Mouse (Mus musculus): ENCODE measurements around the gene Npas2.
A peak's percentile ranks its signal among the peaks of the same experiment; 100 is the strongest.

Gene Npas2

DNA sequence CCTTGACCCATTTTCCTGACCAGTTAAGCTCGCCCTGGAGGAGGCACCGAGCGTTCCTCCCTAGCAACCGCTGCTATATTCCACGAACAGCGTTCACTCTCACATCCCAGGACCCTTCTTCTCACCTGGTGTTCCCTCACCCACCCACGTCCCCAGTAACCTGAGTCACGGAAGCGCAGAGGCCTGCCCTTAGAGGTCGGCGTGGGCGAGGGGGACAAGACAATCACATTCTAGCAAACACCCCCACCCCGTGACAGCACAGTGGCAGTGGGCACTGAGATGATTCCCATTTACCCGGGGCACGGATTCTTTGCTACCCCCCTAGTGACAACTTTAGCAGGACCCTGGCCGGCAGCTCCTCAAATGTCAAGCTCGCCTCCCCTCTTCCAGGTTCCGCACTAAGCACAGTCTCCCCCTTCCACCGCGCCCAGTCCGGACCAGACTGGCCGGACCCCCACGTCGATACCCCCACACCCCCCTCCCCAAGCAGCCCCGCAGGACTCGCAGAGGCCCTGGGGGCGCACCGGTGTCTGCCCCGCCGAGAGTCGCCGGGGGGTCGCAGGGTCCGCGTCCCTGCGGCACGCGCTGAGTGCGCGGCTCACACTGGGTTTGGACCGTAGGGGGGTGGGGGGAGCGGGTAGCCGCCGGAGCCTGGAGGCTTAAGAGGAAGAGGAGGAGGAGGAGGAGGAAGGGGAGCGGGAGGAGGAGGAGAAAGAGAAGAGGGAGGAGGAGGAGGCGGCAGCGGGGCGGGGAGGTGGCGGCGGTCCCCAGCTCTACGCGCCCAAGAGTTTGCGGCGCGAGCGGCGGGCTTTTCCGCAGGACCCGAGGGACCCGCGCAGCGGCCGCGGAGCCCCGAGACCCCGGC lies at the start of gene Npas2:
Gene Npas2 (plus strand): TSS at position 735 of the 865 bp plus-strand sequence.
- no peak for DNase-seq

DNA sequence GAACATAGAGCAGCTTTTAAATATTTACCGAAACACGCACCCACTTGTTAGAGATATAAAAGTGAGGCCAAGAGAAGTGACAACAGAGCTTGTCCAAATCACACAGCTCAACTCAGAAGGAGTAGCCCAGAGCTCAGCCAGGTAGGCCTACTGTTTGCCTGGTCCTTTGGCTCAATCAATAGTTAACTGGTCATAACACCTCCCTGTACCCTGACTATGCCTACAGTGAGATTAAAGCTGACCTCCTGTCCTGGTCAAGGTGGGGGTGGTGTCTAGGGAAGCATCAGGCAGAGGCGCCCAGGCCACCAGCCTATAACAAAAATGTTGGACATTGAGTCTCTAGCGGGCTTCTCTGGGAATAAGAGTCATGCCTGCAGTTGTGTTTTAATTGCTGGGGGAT lies 36.8 kb upstream of the Npas2 start:
- no peak for DNase-seq

DNA sequence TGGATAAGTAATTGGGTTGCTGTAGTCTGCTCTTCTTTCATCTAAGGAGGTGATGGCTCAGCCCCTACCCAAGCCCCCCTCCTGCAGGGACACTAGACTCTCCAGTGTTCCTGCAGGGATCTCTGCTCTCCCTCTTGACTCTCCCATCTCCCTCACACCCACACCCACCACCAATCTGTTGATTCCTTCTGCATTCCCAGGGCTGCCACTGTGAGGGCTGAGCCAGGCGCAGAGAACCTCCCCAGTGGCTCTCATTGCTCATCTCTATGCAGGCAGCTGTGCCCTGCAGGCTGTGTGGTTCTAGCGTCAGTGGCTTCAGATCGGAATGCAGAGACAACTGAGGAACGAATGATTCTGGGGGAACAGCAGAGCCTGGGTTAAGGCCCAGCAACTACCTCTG lies 33.4 kb upstream of the Npas2 start:
- DNase-seq = no peak

DNA sequence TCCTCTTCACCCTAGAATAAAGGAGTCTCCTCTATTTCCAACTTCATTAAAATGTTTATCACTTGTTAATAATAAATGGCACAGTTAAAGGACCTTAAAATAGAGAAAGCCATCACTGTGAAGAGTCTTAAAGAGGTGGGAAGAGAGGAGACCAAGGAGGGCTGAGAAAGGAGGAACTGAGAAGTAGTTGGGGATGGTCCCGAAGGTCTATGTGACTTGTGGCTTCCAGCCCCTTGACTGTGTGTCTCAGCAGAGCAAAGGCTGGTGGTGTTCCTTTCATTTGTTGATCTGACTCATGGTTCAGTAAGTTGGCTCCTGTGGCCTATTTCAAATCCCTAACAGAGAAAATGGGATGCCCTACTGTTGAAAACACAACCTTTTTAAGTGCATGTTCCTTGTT lies 30.5 kb upstream of the Npas2 start:
- no peak for DNase-seq

DNA sequence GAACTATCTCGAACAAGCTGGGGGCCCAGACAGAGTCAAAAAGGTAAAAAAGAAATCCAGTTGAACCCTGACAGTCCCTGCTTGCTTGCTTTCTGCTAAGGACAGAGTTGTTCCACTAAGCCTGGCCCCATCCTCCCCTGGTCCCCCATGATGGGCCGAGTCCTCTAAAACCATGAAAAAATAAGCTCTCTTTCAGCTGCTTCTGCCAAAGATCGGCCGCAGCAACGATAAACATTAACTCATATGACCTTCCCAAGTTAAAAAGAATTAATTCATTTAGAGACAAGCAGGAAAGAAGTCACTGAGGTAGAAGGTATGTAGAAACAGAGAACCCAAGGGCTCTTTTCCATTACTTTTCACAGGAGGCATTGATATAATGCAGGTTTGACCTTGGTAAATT lies 16.8 kb upstream of the Npas2 start:
- peak; percentile 53 to 60 for DNase-seq

DNA sequence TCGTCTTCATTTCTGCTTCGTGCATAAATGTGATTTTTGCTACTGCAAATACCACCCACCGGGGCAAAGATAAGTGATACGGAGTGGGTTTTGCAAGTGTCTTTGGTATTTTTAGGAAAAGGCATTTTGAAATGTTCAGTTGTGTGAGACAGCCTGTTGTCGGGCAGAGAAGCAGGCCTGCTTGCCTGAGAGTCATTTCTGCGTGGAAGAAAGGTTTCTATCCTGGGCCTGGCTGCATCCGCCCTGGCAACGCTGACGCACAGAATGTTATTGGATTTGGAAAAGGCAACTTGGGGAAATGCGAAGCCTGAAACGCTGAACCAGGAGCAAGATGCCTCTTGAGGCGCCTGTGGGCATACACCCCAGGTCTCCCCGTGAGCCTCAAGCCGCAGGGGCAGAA lies 16.3 kb upstream of the Npas2 start:
- no peak for DNase-seq

DNA sequence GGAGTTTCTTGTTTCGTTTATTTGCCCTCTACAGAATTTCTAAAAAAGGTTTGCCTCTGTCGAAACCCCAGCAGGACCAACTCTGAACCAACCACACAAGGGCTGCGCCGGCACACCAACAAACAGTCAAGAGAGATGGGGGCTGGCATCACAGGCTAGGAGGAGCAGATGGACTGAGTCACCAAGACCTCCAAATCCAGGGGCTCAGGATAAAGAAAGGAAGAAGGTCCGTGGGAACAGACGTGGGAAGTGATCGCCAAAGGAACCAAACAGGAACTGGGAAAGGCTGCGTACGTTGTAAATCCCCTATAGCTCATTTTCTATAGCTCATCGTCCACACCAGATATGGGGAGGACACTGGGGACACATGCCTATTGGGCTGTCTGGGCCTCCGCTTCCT lies 13.7 kb upstream of the Npas2 start:
- DNase-seq = no peak

DNA sequence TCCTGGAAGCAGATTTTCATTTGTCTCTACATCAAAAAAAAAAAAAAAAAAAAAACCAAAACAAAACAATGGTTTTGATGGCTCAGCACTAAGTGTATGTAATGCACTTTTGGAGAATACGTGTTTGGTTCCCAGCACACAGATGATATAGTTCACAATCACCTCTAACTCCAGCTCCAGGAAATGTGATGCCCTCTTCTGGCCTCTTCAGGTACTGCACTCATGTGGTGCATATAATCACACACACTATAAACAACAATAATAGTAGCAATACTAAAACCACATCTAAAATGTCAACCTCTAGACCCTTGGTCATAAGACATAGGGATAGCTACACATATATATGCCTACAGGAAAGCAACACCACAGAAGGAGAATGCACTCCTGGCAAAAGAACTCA lies 13.0 kb upstream of the Npas2 start:
- no peak for DNase-seq

DNA sequence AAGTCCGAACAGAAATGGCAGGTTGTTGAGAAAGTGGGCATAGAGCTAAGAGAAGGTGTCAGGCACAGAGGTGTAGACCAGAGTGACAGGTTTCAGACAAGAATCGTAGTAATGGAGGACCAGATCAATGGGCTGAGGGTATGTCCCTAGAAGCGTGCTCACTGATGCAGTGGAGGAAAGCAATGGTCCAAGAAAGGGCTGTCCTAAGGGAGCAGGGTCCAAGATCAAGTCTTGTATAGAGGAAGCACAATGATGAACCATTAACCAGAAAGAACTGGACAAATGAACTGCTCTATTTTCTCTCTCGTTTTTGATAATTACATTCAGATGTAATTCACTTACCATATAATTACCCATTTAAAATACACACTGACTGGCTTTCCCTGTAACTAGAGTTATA lies 11.6 kb upstream of the Npas2 start:
- peak; percentile 42 to 47 for DNase-seq

DNA sequence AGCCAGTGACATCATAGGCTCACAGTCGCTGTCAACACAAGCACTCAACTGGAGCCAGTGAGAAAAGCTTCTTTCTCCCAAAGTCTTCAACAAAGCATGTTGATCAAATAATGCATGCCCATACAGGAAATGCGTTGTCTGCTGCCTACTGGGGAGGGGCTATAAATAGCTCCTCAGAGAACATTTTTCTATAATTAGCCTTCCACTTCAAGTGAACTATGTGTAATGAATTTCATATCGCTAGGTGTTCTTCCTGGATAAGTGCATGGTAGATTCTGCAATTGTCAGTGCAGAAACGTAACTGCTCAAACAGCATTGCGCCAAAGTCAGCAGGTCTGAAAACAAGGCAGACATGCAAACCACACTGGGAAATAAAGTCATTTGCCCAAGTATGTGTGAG lies 7.7 kb upstream of the Npas2 start:
- no peak for DNase-seq

DNA sequence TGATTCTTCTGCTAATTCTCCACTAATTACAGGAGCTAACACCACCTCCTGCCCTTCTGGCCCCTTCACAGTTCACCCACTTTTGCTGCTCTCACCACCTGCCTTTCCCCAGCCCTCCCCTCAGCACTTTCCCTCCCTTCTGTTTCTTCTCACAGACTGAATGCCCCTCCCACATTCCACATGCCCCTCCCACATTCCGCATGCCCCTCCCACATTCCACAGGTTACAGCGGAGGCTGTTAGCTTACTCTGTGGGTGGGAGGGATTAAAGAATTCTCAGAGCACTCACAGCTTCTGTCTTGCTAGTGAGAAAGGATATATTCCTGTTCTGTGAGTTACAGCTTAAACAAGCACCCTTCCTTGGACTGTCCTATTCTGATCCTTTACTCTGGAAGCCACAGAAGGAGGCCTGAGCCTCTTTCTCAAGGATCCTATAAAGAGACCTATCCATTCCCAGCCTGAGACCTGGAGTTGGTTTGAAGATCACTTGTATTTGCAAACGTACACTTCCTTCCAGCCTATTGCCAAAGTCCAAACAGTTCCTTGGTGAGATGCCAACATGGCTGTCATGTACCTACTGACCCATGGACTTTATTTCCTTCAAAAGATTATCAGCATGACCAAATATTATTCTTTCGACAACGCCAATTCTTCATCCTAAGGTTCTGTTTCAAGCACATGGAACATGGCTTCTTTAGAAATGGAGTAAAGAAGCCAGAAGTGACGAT lies 6.7 kb upstream of the Npas2 start:
- peak; percentile 75 to 82 for DNase-seq

DNA sequence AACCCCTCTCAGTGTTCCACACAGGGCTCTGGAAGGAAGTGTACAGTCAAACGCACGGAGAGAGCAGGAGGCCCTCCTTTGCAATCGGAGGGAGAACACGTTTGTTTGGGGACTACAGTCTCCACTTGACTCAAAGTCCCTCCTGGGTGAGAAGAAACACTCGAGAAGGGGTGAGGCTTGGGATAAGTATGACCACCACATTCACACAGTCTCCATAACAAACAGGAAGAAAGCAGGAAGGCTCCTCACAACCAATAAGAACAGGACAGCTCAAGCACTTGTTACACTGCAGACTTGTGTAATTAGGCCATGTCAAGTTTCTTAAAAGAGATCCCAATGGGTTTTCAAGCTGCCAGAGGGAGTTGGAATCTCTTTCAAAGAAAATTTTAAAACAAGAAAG lies 2.4 kb upstream of the Npas2 start:
- DNase-seq = no peak

DNA sequence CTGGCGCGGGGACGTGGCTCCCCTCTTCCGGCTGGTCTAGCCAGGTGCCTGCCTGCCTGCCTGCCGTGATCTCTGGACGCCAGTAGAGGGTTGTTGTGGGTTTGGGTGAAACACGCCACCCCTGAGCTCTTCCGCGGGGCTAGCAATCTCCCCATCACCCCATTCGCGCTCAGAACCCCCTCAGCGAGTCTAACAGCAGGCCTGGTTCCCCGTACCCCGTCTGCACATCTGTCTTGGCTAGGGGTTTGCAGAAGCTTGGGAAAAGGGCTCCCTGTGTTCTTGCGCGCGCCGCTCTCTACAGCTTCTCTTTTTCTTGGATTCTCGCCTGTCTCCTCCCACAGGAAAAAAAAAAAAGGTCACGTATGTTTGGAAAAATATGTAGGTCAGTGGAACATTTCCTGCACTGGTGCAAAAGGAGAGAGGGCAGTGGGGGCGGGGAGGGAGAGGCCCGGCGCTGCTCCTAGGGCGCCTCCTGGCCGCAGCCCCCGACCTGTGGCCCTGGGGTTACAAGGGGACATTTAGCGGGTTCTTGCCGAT lies 1.0 kb upstream of the Npas2 start:
- DNase-seq = peak; percentile 85 to 89

DNA sequence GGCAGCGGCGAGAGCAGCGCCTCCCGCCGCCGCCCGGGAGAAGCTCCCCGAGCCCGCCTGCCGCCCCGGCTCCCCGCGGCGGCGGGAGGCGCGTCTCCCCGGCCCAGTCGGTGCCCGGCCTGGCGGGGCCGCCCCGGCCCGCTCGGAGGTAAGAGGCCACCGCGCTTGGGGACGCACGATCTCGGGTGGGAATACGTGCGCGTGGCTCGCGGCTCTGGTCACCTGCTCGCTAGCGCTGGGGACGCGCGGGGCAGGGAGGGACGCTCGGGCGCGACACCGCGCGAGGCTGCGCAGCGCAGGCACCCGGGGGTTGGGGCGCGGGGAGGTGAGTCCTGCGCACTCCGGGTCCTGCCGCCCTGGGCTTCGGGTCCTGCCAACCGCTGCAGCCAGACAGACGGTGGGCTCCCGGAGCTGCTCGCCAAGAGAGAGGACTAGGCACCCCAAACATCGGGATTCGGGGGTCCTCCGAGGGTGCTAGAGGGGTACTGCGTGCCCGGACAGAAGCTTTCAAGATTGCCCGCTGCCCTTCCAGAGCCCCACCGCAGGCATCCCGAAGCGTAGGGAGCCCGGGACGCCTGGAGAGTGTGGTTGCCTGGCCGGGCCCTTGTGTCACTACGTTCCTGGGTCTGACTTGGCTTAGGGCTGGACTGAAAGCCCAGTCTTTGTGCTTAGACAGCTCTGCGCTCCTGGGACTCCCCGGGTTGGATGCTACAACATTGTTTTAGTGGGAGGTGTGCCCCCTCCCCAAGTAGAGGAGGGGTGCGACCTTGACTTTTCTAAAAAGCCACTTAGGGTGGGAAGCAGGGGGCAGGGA lies 538 bp downstream of the Npas2 start:
- DNase-seq = peak in 1 of 2 experiments; percentile 10

DNA sequence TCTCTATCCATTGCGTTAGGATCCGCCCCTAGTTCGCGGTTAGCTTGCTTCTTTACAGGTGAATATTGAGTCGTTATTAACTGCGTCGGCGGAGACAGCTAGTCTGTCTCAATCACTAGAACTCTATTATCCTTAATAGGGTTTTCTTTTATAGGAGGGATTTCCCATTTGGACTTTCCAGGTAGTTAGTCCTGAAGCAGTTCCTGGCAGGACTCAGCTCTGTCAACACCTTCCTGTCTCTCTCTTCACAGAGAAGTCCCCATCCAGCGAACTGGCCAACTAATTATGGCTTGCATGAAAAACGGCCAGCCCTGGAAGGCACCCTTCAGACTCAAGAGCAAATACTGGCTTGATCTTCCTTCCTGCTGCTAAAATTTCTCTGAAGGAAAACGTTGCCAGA lies 1.4 kb downstream of the Npas2 start:
- DNase-seq = no peak

DNA sequence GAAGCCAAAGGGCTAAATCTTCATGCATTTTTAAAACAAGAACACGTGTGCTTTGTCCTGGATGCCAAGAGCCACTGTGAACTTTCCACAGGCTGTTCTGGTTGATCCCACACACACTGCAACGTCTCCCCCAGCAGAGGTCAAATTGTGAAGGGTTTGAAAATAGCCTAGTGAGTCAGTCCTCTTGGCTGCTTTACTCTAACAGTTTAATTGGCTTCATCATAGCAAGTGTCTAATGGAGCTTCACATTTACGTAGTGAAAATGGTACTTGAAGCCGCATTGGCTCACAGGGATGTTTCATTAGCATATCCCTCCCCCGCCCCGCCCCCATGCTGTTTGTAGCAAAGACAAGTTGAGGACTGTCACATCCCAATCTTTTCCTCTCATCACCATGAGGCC lies 2.6 kb downstream of the Npas2 start:
- no peak for DNase-seq

DNA sequence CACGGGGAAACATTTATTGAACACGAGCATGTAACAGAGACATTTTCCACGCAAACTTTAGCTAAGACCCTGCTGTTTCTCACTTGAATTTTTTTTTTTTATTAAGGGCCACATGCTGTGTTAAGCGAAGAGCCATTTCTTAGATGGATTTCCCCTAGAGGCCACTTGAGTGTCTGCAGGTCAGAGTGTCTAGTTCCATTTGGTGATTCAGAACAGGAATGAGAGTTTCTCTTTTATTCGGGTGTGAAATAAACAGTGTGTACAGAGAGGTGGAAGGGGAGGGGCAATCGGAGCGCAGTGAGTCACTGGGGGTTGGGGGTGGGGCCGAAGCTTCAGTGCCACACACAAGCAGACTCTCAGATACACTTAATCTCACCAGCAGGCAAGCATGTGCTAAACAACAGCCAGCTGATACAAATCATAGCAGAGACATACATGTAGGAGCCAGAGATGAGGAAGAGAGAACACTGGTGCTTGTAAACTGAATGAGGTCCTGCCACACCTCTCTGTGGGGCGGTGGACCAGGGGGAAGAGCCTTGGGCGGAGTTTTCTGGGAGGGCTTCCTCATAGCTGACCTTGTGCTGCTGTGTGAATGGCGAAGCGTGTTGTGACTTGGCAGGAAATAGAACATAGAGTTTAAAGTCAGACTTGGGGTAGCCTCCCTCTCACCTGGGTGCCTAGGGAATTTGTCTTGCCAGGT lies 3.3 kb downstream of the Npas2 start:
- DNase-seq = no peak

DNA sequence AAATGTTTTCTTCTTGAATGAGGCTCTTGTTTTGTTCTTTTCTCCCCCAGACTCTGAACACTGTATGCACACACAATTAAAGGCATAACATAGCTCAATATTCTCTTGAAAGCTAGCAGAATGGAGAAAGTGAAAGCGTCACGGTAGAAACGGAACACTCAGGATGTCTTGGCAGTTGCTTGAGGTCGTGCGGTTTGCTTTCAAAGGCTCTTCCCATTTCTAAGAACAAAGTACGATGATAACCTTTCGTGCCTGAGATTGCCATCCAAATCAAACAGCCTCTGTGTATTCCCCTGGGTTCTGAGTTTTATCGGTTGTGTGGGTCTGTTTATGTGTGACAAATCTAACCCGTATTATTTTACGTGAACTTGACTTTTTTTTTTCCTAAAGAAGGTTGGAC lies 11.5 kb downstream of the Npas2 start:
- no peak for DNase-seq

DNA sequence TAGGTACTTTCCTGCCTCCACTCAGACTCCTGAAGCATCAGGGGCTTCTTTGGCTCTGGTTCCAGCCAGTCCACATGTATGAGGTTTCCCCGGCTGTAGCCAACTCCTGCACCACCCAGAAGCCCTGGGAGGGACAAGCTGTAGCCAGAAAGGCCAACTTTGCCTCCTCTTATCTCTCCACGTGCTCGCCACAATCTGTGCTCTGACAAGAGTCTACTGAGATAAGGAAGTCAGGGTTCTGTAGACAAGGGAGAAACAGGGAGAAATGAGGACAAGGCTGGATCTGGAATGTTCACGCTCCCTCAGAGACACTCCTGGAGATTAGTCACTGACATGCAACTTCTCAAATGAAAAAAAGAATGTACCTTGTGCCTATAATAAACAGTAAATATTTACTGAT lies 12.2 kb downstream of the Npas2 start:
- no peak for DNase-seq

DNA sequence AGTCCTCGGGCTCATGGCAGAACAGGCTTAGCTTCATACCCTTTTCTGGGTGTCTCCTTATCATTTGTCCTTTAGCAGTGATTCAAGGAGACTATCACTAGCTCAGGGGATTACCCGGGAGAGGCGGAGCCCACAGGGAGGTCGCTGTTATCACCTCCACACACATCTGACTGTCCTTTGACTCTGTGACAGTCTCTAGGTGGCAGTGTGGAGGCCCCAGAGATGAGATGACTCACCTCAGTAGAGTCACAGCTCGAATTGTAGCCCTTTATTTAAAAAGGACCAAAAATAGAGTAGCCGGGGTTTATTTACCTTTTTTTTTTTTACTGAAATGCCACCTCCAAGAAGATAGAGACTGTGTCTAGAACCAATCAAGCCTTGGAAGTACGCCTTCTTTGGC lies 13.4 kb downstream of the Npas2 start:
- no peak for DNase-seq

DNA sequence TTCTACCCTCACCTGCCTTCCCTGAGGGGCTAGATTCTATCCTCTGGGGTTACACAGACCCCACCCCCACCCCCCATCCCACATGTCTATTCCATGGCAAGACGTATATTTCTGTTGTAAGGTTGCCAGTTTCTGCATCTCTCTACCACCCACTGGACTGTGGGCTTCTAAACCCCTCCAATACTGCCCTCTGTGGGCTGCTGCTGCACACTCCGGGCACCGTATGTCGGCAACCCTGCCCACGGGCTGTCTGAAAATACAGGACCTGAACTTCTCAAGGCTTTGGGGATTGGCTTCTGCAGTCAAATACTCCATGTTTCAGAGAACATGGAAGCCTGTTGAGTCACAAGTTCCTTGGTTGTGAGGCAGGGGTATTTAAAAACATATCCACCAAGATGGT lies 17.4 kb downstream of the Npas2 start:
- DNase-seq = no peak

DNA sequence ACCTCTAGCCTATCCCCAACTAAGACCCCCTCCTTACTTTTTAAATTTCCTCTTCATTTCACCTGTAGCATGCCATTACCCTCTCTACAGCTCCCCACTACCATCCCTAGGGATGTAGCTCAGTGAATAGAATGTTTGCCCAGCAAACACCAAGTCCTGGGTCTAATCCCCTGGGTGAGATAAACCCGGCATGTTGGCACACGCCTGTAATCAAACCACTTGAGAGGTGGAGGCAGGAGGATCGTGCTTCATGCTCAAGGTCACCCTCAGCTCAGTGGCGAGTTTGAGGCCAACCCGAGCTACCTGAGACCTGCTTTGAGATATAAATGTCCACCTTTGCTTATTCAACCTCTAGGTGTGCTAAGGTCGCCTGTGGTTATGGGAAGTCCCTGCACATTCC lies 19.5 kb downstream of the Npas2 start:
- no peak for DNase-seq

DNA sequence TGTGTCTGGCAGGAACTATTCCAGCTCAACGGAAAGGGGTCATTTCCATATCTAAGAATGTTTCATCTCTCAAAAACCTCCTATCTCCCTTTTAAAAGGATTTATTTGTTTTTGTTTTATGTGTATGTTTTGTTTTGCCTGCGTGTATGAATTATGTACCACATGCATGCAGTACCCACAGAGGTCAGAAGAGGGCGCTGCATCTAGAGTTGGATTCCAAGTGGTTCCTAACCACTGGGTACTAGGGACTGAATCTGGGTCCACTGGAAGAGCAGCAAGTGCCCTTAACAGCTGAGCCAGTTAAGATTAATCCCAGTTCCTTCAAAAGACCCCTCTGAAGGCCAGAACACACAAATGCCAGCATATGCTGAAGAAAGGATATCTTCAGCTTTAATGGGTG lies 24.1 kb downstream of the Npas2 start:
- DNase-seq = no peak
